Mouse (Mus musculus): ENCODE results near the gene Gm3147. TPM values are rescaled to one million over a fixed set of nuclear protein-coding genes. Genes with fewer than 3 reads are reported as not detected.
"Not testable (repeated sequence)": the region's sequence is repeated elsewhere in the genome, so short reads cannot be mapped to it uniquely, and the experiment has no call there.

The Gm3147 gene
- not detected in 2 replicates for polyA plus RNA-seq (2015; fragmentation: Nextera tagmentation; extraction: Ambion mirVana)

DNA sequence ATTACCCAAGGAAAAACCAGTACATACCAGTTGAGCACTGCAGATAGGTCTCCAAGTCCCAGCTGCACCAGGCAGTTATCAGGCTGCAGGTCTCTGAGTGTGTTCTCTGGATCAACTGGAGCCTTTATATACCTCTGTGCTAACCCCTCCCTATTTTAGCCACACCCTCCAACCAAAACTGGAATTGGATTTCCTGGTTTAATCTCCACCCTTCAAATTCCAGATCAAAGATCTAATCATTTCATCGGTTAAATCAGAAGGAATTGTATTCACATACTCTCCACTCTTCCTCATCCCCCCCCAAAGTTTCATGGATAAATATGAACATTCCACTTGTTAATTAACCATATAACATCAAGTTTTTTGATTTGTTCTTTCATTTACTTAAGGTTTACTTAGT lies at the start of gene Gm3147:
TSS of gene Gm3147 (minus strand) at position 101 of the 400 bp plus-strand sequence.
- not testable (repeated sequence) for H3K4me3 ChIP-seq; H3K27ac ChIP-seq (replicated peaks); H3K36me3 ChIP-seq; H3K4me2 ChIP-seq; ATAC-seq (ENCODE audit: low read depth); H3K9ac ChIP-seq; H3K27me3 ChIP-seq; H3K9me3 ChIP-seq; H3K4me1 ChIP-seq (replicated peaks)
- WGBS, result no CpG with 5 or more reads among the region's 1 CpGs

DNA sequence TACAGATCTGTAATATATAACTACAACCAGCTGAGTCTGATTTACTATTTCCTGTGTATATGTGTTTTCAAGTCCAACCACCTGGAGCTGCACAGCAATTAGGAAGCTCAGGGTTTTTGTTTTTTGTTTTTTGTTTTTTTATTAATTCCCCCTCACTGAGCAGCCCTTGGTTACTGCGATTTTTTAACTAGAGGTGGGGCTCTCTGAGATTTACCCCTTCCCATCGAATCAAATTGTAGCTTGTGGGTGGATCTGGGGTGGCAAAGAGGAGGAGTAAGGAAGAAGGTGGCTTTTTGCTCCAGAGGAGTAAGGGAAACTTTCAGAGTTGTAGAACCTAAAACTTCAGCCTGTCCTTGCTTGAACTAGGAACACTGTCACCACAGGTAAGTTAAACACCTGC lies 31.9 kb upstream of the Gm3147 start, which contains the start of gene Gm6205:
TSS of gene Gm6205 (plus strand) at position 301 of the 400 bp plus-strand sequence.
- not testable (repeated sequence) for H3K27me3 ChIP-seq; H3K4me3 ChIP-seq; H3K9ac ChIP-seq; H3K4me1 ChIP-seq (replicated peaks); H3K9me3 ChIP-seq; ATAC-seq (ENCODE audit: low read depth); H3K4me2 ChIP-seq; H3K36me3 ChIP-seq; H3K27ac ChIP-seq (replicated peaks)
- no CpG with 5 or more reads among the region's 2 CpGs for WGBS

DNA sequence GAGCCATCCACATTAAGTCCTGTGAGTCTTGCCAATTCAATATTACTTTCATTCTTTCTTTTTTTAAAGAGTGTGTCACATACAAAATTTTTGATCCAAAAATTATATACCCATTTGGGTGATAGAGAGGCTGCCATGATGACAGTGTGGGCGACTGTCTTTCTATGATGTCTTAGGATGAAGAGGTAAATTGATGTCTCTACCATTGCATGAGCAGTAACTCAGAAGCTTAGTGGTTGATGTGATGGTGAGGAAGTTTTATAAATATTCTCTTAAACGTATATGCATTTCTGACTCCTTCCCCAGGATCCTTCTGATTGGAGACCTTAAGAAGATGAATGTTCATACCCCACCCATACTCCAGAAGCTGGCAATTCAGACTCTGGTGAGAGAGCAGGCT lies 7.5 kb upstream of the Gm3147 start, which contains the start of gene Gm6509:
TSS of gene Gm6509 (plus strand) at position 301 of the 400 bp plus-strand sequence.
- not testable (repeated sequence) for H3K4me1 ChIP-seq (replicated peaks); H3K9me3 ChIP-seq; H3K27me3 ChIP-seq; H3K9ac ChIP-seq; ATAC-seq (ENCODE audit: low read depth); H3K4me3 ChIP-seq; H3K4me2 ChIP-seq; H3K27ac ChIP-seq (replicated peaks); H3K36me3 ChIP-seq
- no CpG with 5 or more reads among the region's 2 CpGs for WGBS

Other genes with a start within 250 kb of the Gm3147 start
- gene Gm7682, start 170.6 kb downstream of the Gm3147 start, polyA plus RNA-seq (2015; fragmentation: Nextera tagmentation; extraction: Ambion mirVana), result not detected in 2 replicates
- gene Gm3139, start 90.1 kb downstream of the Gm3147 start, polyA plus RNA-seq (2015; fragmentation: Nextera tagmentation; extraction: Ambion mirVana), result not detected in 2 replicates
- gene Gm6509, start 7.6 kb upstream of the Gm3147 start, polyA plus RNA-seq (2015; fragmentation: Nextera tagmentation; extraction: Ambion mirVana), result not detected in 2 replicates
- gene Gm6205, start 32.0 kb upstream of the Gm3147 start, polyA plus RNA-seq (2015; fragmentation: Nextera tagmentation; extraction: Ambion mirVana), result not detected in 2 replicates
- gene Gm3183, start 249.1 kb upstream of the Gm3147 start, polyA plus RNA-seq (2015; fragmentation: Nextera tagmentation; extraction: Ambion mirVana), result not detected in 2 replicates